Mouse (Mus musculus) megakaryocyte, embryonic 14.5 days (primary cell): Measurements from ENCODE around the gene Cdc45.

Experiments
- FLI1 ChIP-seq: IDR thresholded peaks from 2 replicates; pipeline ENCODE4 v1.6.1; 2012; ENCODE audit warnings: low read length, inconsistent platforms, mixed read lengths
- GATA1 ChIP-seq: IDR thresholded peaks from 3 replicates; pipeline ENCODE4 v1.6.1; 2012; ENCODE audit warnings: mixed read lengths, low read length, inconsistent platforms, borderline replicate concordance

DNA sequence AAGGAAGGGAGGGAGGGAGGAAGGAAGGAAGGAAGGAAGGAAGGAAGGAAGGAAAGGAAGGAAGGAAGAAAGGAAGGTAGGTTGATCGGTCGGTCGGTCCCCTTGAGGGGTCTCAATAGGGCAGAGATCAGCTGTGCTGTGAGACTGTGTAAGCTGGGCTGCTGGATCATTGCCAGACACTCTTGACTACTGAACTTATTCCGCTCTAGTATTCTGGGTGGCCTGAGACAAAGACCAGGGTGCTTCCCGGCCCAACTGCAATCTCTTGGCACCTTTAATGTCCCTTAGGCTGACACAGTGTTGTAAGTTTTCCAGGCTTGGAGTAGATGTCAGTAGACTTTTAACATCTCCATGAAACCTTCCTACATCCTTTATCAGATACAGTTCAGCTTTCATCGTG lies 17.3 kb upstream of the Cdc45 start:
- no peak for TF ChIP-seq GATA1
- no peak for TF ChIP-seq FLI1
